Mouse (Mus musculus): ENCODE results near the gene Haghl.
A peak's percentile ranks its signal among the peaks of the same experiment; 100 is the strongest.
"Not testable (repeated sequence)": the region's sequence is repeated elsewhere in the genome, so short reads cannot be mapped to it uniquely, and the experiment has no call there.

Haghl gene

GRCm38 (mm10) chr17:25748238-25748637 is 37.2 kb downstream of the Haghl start:
- no peak for DNase-seq (ENCODE audit: low read depth, low spot score)

- DNase-seq (ENCODE audit: low read depth, low spot score) = no peak
These were observed 41.2 kb downstream of the Haghl start for GRCm38 (mm10) chr17:25744311-25744710.

- DNase-seq (ENCODE audit: low read depth, low spot score) = no peak
These were observed 41.6 kb downstream of the Haghl start for GRCm38 (mm10) chr17:25743831-25744230.

GRCm38 (mm10) chr17:25741471-25741870 is 44.0 kb downstream of the Haghl start:
- not testable (repeated sequence) for DNase-seq (ENCODE audit: low read depth, low spot score)

- DNase-seq (ENCODE audit: low read depth, low spot score) = no peak
These were observed 46.6 kb downstream of the Haghl start for GRCm38 (mm10) chr17:25738861-25739260.

- no peak for DNase-seq (ENCODE audit: low read depth, low spot score)
These were observed 49.7 kb downstream of the Haghl start, which contains the start of gene Mslnl for GRCm38 (mm10) chr17:25735745-25736144. Gene Mslnl, plus strand, starts transcription at chr17:25736042.

- no peak for DNase-seq (ENCODE audit: low read depth, low spot score)
These were observed 50.2 kb downstream of the Haghl start for GRCm38 (mm10) chr17:25735246-25735645.

- DNase-seq (ENCODE audit: low read depth, low spot score) = peak; percentile 91
These were observed 53.4 kb downstream of the Haghl start for GRCm38 (mm10) chr17:25732082-25732481.

All from CD4-positive, CD25-positive, alpha-beta regulatory T cell, adult 2 months (primary cell).